Mouse (Mus musculus) liver, adult 2 months (tissue): Measurements from ENCODE around the gene Kcnq2.

Experiments
- CTCF ChIP-seq: fragments of 200-500 bp; IDR thresholded peaks from 2 replicates; pipeline ENCODE4 v1.5.1; 2011; ENCODE audit warnings: low read depth, low read length, control low read depth
- POLR2A ChIP-seq: fragments of 200-500 bp; IDR thresholded peaks from 2 replicates; pipeline ENCODE4 v1.6.1; 2011; ENCODE audit warnings: low read length, control low read depth; ENCODE audit not compliant: insufficient read depth; ENCODE audit errors: extremely low read depth

DNA sequence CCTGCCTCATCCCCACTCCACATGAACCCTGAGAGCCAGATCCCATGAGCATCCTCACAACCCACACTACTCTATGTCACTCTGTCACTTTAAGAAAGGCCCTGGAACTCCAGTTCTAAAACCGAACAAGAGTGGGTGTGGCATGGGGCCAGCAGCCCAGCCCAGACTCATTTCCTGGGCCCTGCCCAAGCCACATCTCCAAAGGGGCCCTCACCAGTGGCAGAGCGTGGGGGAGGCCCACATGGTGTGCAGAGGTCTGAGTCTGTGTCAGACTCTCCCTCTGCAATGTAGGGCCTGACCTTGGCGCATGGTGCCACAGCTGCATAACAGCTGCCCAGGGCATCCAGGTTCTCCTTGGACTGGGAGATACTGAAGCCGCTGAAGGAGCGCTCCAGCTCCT, 54.2 kb downstream of the Kcnq2 start:
- TF ChIP-seq POLR2A = no peak
- TF ChIP-seq CTCF = no peak
